Mouse (Mus musculus): ENCODE data around the gene Olfr723. TPM values are rescaled to one million over a fixed set of nuclear protein-coding genes. Genes with fewer than 3 reads are reported as not detected.
"Not testable (repeated sequence)": the region's sequence is repeated elsewhere in the genome, so short reads cannot be mapped to it uniquely, and the experiment has no call there.

The Olfr723 gene
- not detected in 2 replicates for polyA plus RNA-seq (2014; fragmentation: Nextera tagmentation; extraction: Ambion mirVana)

GRCm38 (mm10) chr14:49931687-49932086, at the start of gene Olfr723:
TSS of gene Olfr723 (minus strand) at chr14:49931787.
- not testable (repeated sequence) for H3K9ac ChIP-seq (replicated peaks; ENCODE audit: low read length); DNase-seq; H3K4me2 ChIP-seq (ENCODE audit: low read length); ATAC-seq (ENCODE audit: low FRiP score, low TSS enrichment); H3K27ac ChIP-seq (replicated peaks; ENCODE audit: low read depth, low read length); H3K9me3 ChIP-seq (ENCODE audit: control insufficient read depth, low read length); H3K4me3 ChIP-seq (replicated peaks; ENCODE audit: low read depth, low read length); H3K27me3 ChIP-seq (ENCODE audit: control insufficient read depth, insufficient read depth, low read length); H3K4me1 ChIP-seq (ENCODE audit: control insufficient read depth, insufficient read depth, low read length); H3K36me3 ChIP-seq (ENCODE audit: control insufficient read depth, insufficient read depth, low read length)

- not testable (repeated sequence) for H3K4me1 ChIP-seq (ENCODE audit: control insufficient read depth, insufficient read depth, low read length); H3K9ac ChIP-seq (replicated peaks; ENCODE audit: low read length); DNase-seq; H3K27me3 ChIP-seq (ENCODE audit: control insufficient read depth, insufficient read depth, low read length); H3K4me2 ChIP-seq (ENCODE audit: low read length); H3K36me3 ChIP-seq (ENCODE audit: control insufficient read depth, insufficient read depth, low read length); H3K9me3 ChIP-seq (ENCODE audit: control insufficient read depth, low read length); H3K4me3 ChIP-seq (replicated peaks; ENCODE audit: low read depth, low read length); ATAC-seq (ENCODE audit: low FRiP score, low TSS enrichment); H3K27ac ChIP-seq (replicated peaks; ENCODE audit: low read depth, low read length)
- WGBS, result 73% methylated on average over 1 of the region's 1 CpGs
Observed at GRCm38 (mm10) chr14:49963174-49963573, 31.6 kb upstream of the Olfr723 start, which contains the start of gene Olfr724. TSS of gene Olfr724 (minus strand) at chr14:49963274.

- DNase-seq (no peak), ATAC-seq (ENCODE audit: low FRiP score, low TSS enrichment) (no peak)
- no peaks in the 10 kb centered on the region for H3K4me1 ChIP-seq (ENCODE audit: control insufficient read depth, insufficient read depth, low read length)
- no peak overlapping the region for H3K9ac ChIP-seq (replicated peaks; ENCODE audit: low read length)
- H3K4me2 ChIP-seq (ENCODE audit: low read length), result no peak overlapping the region
- no peak overlapping the region for H3K4me3 ChIP-seq (replicated peaks; ENCODE audit: low read depth, low read length)
- 59% methylated on average over 2 of the region's 2 CpGs for WGBS
- no peaks in the 10 kb centered on the region for H3K9me3 ChIP-seq (ENCODE audit: control insufficient read depth, low read length)
- no peak overlapping the region for H3K27ac ChIP-seq (replicated peaks; ENCODE audit: low read depth, low read length)
- H3K36me3 ChIP-seq (ENCODE audit: control insufficient read depth, insufficient read depth, low read length), result no peaks in the 10 kb centered on the region
- no peaks in the 10 kb centered on the region for H3K27me3 ChIP-seq (ENCODE audit: control insufficient read depth, insufficient read depth, low read length)
Observed at GRCm38 (mm10) chr14:49955890-49956289, 24.3 kb upstream of the Olfr723 start.

GRCm38 (mm10) chr14:49901899-49902298, 29.7 kb downstream of the Olfr723 start, which contains the start of gene Olfr722:
TSS of gene Olfr722 (minus strand) at chr14:49901999.
- DNase-seq, result no peak
- Histone ChIP-seq H3K9me3 (ENCODE audit: control insufficient read depth, low read length) (no peaks in the 10 kb centered on the region), H3K4me2 (ENCODE audit: low read length) (no peak within 1 kb of the TSS), H3K27me3 (ENCODE audit: control insufficient read depth, insufficient read depth, low read length) (no peaks in the 10 kb centered on the region), H3K4me1 (ENCODE audit: control insufficient read depth, insufficient read depth, low read length) (no peaks in the 10 kb centered on the region), H3K4me3 (replicated peaks; ENCODE audit: low read depth, low read length) (no peak within 1 kb of the TSS), H3K36me3 (ENCODE audit: control insufficient read depth, insufficient read depth, low read length) (no peaks in the 10 kb centered on the region), H3K9ac (replicated peaks; ENCODE audit: low read length) (no peak within 1 kb of the TSS), H3K27ac (replicated peaks; ENCODE audit: low read depth, low read length) (no peak within 1 kb of the TSS)
- no peak for ATAC-seq (ENCODE audit: low FRiP score, low TSS enrichment)

Other genes with a start within 250 kb of the Olfr723 start
- 19.8 and 30.4 TPM in 2 replicates for gene Armh4, start 148.4 kb downstream of the Olfr723 start, polyA plus RNA-seq (2014; fragmentation: Nextera tagmentation; extraction: Ambion mirVana)
- not detected in 2 replicates for gene Olfr722, start 29.8 kb downstream of the Olfr723 start, polyA plus RNA-seq (2014; fragmentation: Nextera tagmentation; extraction: Ambion mirVana)
- gene Olfr724, start 31.5 kb upstream of the Olfr723 start, polyA plus RNA-seq (2014; fragmentation: Nextera tagmentation; extraction: Ambion mirVana), result not detected in 2 replicates
- not detected in 2 replicates for gene Olfr725, start 108.6 kb upstream of the Olfr723 start, polyA plus RNA-seq (2014; fragmentation: Nextera tagmentation; extraction: Ambion mirVana)
- gene Olfr726, start 159.2 kb upstream of the Olfr723 start, polyA plus RNA-seq (2014; fragmentation: Nextera tagmentation; extraction: Ambion mirVana), result not detected in 2 replicates
- gene Olfr727, start 191.4 kb upstream of the Olfr723 start, polyA plus RNA-seq (2014; fragmentation: Nextera tagmentation; extraction: Ambion mirVana), result not detected in 2 replicates
- gene Olfr728, start 210.9 kb upstream of the Olfr723 start, polyA plus RNA-seq (2014; fragmentation: Nextera tagmentation; extraction: Ambion mirVana), result not detected in 2 replicates
- not detected in 2 replicates for gene Olfr729, start 221.1 kb upstream of the Olfr723 start, polyA plus RNA-seq (2014; fragmentation: Nextera tagmentation; extraction: Ambion mirVana)

All from midbrain, embryonic 14.5 days (tissue).